Mouse (Mus musculus) heart, embryonic 11.5 days (tissue): ENCODE measurements at regions not wholly inside any gene's neighbourhood (a gene's known extent, or its start where the extent isn't known, plus 50 kb on each side); places are given as distances from the start of the nearest gene placed in this dataset.

Experiments used
- ATAC-seq: fragments of 200-750 bp; cut with Nextera tagmentation; replicated peaks from 2 replicates; pipeline ENCODE4 v1.8.0; 2017; ENCODE audit warnings: moderate library complexity; ENCODE audit not compliant: insufficient number of reproducible peaks, low FRiP score, low TSS enrichment
- H3K27ac ChIP-seq: fragments of 300-500 bp; sonication (generic); 2 replicates; pipeline ENCODE4 v1.5.1; 2014; ENCODE audit warnings: mild to moderate bottlenecking, low read depth, low read length
- H3K27me3 ChIP-seq: fragments of 300-500 bp; sonication (generic); 2 replicates; pipeline ENCODE4 v1.6.1; 2014; ENCODE audit warnings: mild to moderate bottlenecking, low read length, mixed read lengths; ENCODE audit not compliant: control insufficient read depth, insufficient read depth
- H3K36me3 ChIP-seq: fragments of 300-500 bp; sonication (generic); 2 replicates; pipeline ENCODE4 v1.6.1; 2014; ENCODE audit warnings: mild to moderate bottlenecking, low read length, moderate library complexity, mixed read lengths; ENCODE audit not compliant: control insufficient read depth, insufficient read depth
- H3K4me1 ChIP-seq: fragments of 300-500 bp; sonication (generic); 2 replicates; pipeline ENCODE4 v1.6.1; 2014; ENCODE audit warnings: low read length; ENCODE audit not compliant: control insufficient read depth, insufficient read depth
- H3K4me2 ChIP-seq: fragments of 300-500 bp; sonication (generic); 2 replicates; pipeline ENCODE4 v1.6.1; 2014; ENCODE audit warnings: mild to moderate bottlenecking, moderate library complexity
- H3K4me3 ChIP-seq: fragments of 300-500 bp; sonication (generic); 2 replicates; pipeline ENCODE4 v1.5.1; 2014; ENCODE audit warnings: low read depth, low read length
- H3K9ac ChIP-seq: fragments of 300-500 bp; sonication (generic); 2 replicates; pipeline ENCODE4 v1.6.1; 2014; ENCODE audit warnings: mild to moderate bottlenecking, low read depth, low read length, moderate library complexity
- H3K9me3 ChIP-seq: fragments of 300-500 bp; sonication (generic); replicated peaks from 2 replicates; pipeline ENCODE4 v1.6.1; 2016; ENCODE audit warnings: low read length; ENCODE audit not compliant: control insufficient read depth
- WGBS: fragments of 180-500 bp; shearing (Covaris S2); extraction: QIAGEN DNeasy Blood & Tissue Kit; methylation state at CpG from one replicate; pipeline ENCODE4 v1.1.7; 2014; ENCODE audit not compliant: insufficient replicate concordance; 5-methylcytosine and 5-hydroxymethylcytosine counted together

GRCm38 (mm10) chr1:55898031-55898430 lies 492.3 kb downstream of the Plcl1 start:
- H3K9me3 ChIP-seq, result no peaks in the 10 kb centered on the region
- peaks cover 5% of the 10 kb centered on the region; the same call in 1 of the 2 replicates for H3K27me3 ChIP-seq
- H3K9ac ChIP-seq, result no peak overlapping the region
- H3K27ac ChIP-seq, result no peak overlapping the region
- no peaks in the 10 kb centered on the region for H3K4me1 ChIP-seq
- no peak overlapping the region for H3K4me3 ChIP-seq
- 44% methylated on average over 3 of the region's 3 CpGs for WGBS
- ATAC-seq, result no peak
- H3K36me3 ChIP-seq, result no peaks in the 10 kb centered on the region
- no peak overlapping the region for H3K4me2 ChIP-seq

GRCm38 (mm10) chr1:55900033-55900432 lies 494.3 kb downstream of the Plcl1 start:
- no peaks in the 10 kb centered on the region for H3K27me3 ChIP-seq

GRCm38 (mm10) chr1:55903177-55903576 lies 497.5 kb downstream of the Plcl1 start:
- no peaks in the 10 kb centered on the region for H3K4me1 ChIP-seq
- peaks cover 5% of the 10 kb centered on the region for H3K9me3 ChIP-seq
- H3K27ac ChIP-seq, result no peak overlapping the region
- H3K9ac ChIP-seq, result no peak overlapping the region
- no peaks in the 10 kb centered on the region; the same call in 1 of the 2 replicates for H3K36me3 ChIP-seq
- no peak overlapping the region for H3K4me3 ChIP-seq
- 83% methylated on average over 3 of the region's 3 CpGs for WGBS
- ATAC-seq, result no peak
- no peak overlapping the region for H3K4me2 ChIP-seq
- H3K27me3 ChIP-seq, result no peaks in the 10 kb centered on the region

More at GRCm38 (mm10) chr1:55900033-55900432, 494.3 kb downstream of the Plcl1 start:
- Histone ChIP-seq H3K9ac (no peak overlapping the region), H3K4me2 (no peak overlapping the region), H3K4me1 (no peaks in the 10 kb centered on the region), H3K9me3 (no peaks in the 10 kb centered on the region), H3K36me3 (no peaks in the 10 kb centered on the region), H3K4me3 (no peak overlapping the region), H3K27ac (no peak overlapping the region)
- WGBS, result 53% methylated on average over 3 of the region's 3 CpGs
- no peak for ATAC-seq

GRCm38 (mm10) chr1:55904571-55904970 lies 498.9 kb downstream of the Plcl1 start:
- Histone ChIP-seq H3K4me3 (no peak overlapping the region), H3K4me2 (no peak overlapping the region), H3K9ac (no peak overlapping the region), H3K9me3 (peaks cover 5% of the 10 kb centered on the region), H3K4me1 (no peaks in the 10 kb centered on the region), H3K27ac (no peak overlapping the region), H3K27me3 (no peaks in the 10 kb centered on the region), H3K36me3 (no peaks in the 10 kb centered on the region; the same call in 1 of the 2 replicates)
- 72% methylated on average over 2 of the region's 2 CpGs for WGBS
- no peak for ATAC-seq

GRCm38 (mm10) chr1:55905232-55905631 lies 499.5 kb downstream of the Plcl1 start:
- Histone ChIP-seq H3K9ac (no peak overlapping the region), H3K4me1 (no peaks in the 10 kb centered on the region), H3K9me3 (peaks cover 5% of the 10 kb centered on the region), H3K4me2 (no peak overlapping the region), H3K27ac (no peak overlapping the region), H3K27me3 (no peaks in the 10 kb centered on the region), H3K4me3 (no peak overlapping the region), H3K36me3 (no peaks in the 10 kb centered on the region; the same call in 1 of the 2 replicates)
- WGBS, result 88% methylated on average over 4 of the region's 4 CpGs
- no peak for ATAC-seq

- no peaks in the 10 kb centered on the region for H3K27me3 ChIP-seq
- no peak for ATAC-seq
- WGBS, result 79% methylated on average over 2 of the region's 2 CpGs
- H3K4me3 ChIP-seq, result no peak overlapping the region
- H3K9me3 ChIP-seq, result peaks cover 5% of the 10 kb centered on the region
- no peak overlapping the region for H3K9ac ChIP-seq
- no peaks in the 10 kb centered on the region for H3K4me1 ChIP-seq
- no peak overlapping the region for H3K27ac ChIP-seq
- H3K4me2 ChIP-seq, result no peak overlapping the region
- no peaks in the 10 kb centered on the region; the same call in 1 of the 2 replicates for H3K36me3 ChIP-seq
Observed at GRCm38 (mm10) chr1:55910024-55910423, 504.3 kb downstream of the Plcl1 start.

GRCm38 (mm10) chr1:55914284-55914683 lies 508.6 kb downstream of the Plcl1 start:
- 81% methylated on average over 3 of the region's 3 CpGs for WGBS
- H3K36me3 ChIP-seq, result no peaks in the 10 kb centered on the region

GRCm38 (mm10) chr1:55915940-55916339 lies 510.2 kb downstream of the Plcl1 start:
- Histone ChIP-seq H3K9me3 (no peaks in the 10 kb centered on the region), H3K27me3 (no peaks in the 10 kb centered on the region), H3K36me3 (no peaks in the 10 kb centered on the region), H3K4me1 (no peaks in the 10 kb centered on the region), H3K9ac (no peak overlapping the region), H3K4me3 (no peak overlapping the region), H3K27ac (no peak overlapping the region), H3K4me2 (no peak overlapping the region)
- WGBS, result 57% methylated on average over 11 of the region's 11 CpGs
- no peak for ATAC-seq

More at GRCm38 (mm10) chr1:55914284-55914683, 508.6 kb downstream of the Plcl1 start:
- H3K27me3 ChIP-seq, result no peaks in the 10 kb centered on the region
- no peaks in the 10 kb centered on the region for H3K4me1 ChIP-seq
- H3K4me2 ChIP-seq, result no peak overlapping the region
- no peak overlapping the region for H3K9ac ChIP-seq
- ATAC-seq, result no peak
- no peaks in the 10 kb centered on the region for H3K9me3 ChIP-seq
- H3K27ac ChIP-seq, result no peak overlapping the region
- no peak overlapping the region for H3K4me3 ChIP-seq

GRCm38 (mm10) chr1:55919516-55919915 lies 513.8 kb downstream of the Plcl1 start:
- Histone ChIP-seq H3K36me3 (no peaks in the 10 kb centered on the region), H3K9ac (no peak overlapping the region), H3K9me3 (no peaks in the 10 kb centered on the region), H3K27ac (no peak overlapping the region), H3K4me1 (no peaks in the 10 kb centered on the region), H3K4me2 (no peak overlapping the region), H3K4me3 (no peak overlapping the region), H3K27me3 (no peaks in the 10 kb centered on the region)
- no peak for ATAC-seq
